Mouse (Mus musculus) E14TG2a.4 (cell line): ENCODE results near the gene Dgkd.

ENCODE experiments used
- CTCF ChIP-seq: conservative IDR thresholded peaks from 2 replicates; pipeline ENCODE4 v1.5.1; 2014; ENCODE audit warnings: low read length
- NANOG ChIP-seq: IDR thresholded peaks from 2 replicates; pipeline ENCODE4 v1.6.1; 2014; ENCODE audit warnings: borderline replicate concordance, low read length, mixed read lengths

GRCm38 (mm10) chr1:87828185-87828584 lies 24.9 kb upstream of the Dgkd start:
- TF ChIP-seq CTCF (no peak), NANOG (no peak)
